37 mouse cellular contexts compared by ENCODE assay signal in genomic region chr17:56954871-56955270, GRCm38 (mm10). TPM values are rescaled to one million over a fixed set of nuclear protein-coding genes. Genes with fewer than 3 reads are reported as not detected.
"Had no signal": no experiment of that assay in that cellular context is flagged by ENCODE, and none has a peak within 500 bp of the region (broad histone marks: within the 10 kb centered on the region; RNA-seq: fewer than 3 reads in every experiment).

No protein-coding gene starts in this region.

- ATAC-seq: hindbrain, embryonic 16.5 days; inflammation-experienced regulatory T-cells, adult 6 months; intestine, embryonic 16.5 days; liver, embryonic 12.5 days had no signal

- H3K27me3 ChIP-seq: hindbrain, embryonic 12.5 days; limb, embryonic 13.5 days; limb, embryonic 15.5 days had no signal

- H3K9ac ChIP-seq: heart, embryonic 13.5 days; heart, embryonic 15.5 days; hindbrain, embryonic 12.5 days; hindbrain, embryonic 14.5 days; limb, embryonic 13.5 days; limb, embryonic 15.5 days; liver, embryonic 12.5 days; liver, embryonic 14.5 days had no signal

- DNase-seq: gastrocnemius, postnatal 14 days; gastrocnemius, postnatal 36 days; heart, adult 18-20 months; heart, postnatal 14 days; heart, postnatal 36 days; kidney, adult 18-20 months; kidney, adult 8-10 months; kidney, postnatal 10 days; kidney, postnatal 25 days; kidney, postnatal 4 days had no signal

- H3K27ac ChIP-seq: heart, embryonic 13.5 days; heart, embryonic 15.5 days; hindbrain, embryonic 12.5 days; hindbrain, embryonic 14.5 days; layer of hippocampus, adult 2 months; left cerebral cortex, adult 2 months; limb, embryonic 13.5 days; limb, embryonic 15.5 days; liver, embryonic 12.5 days; liver, embryonic 14.5 days had no signal

- H3K4me2 ChIP-seq: heart, embryonic 13.5 days; heart, embryonic 15.5 days; hindbrain, embryonic 12.5 days; hindbrain, embryonic 14.5 days; limb, embryonic 13.5 days; limb, embryonic 15.5 days; liver, embryonic 12.5 days had no signal

- H3K4me3 ChIP-seq: heart, embryonic 13.5 days; heart, embryonic 15.5 days; hindbrain, embryonic 12.5 days; layer of hippocampus, adult 2 months; left cerebral cortex, adult 2 months; limb, embryonic 13.5 days; limb, embryonic 15.5 days; liver, embryonic 12.5 days had no signal

- H3K36me3 ChIP-seq: heart, embryonic 13.5 days; heart, embryonic 15.5 days; hindbrain, embryonic 12.5 days; limb, embryonic 13.5 days; limb, embryonic 15.5 days; liver, embryonic 12.5 days had no signal

- H3K9me3 ChIP-seq: heart, embryonic 13.5 days; heart, embryonic 15.5 days; hindbrain, embryonic 12.5 days; limb, embryonic 13.5 days; limb, embryonic 15.5 days; liver, embryonic 12.5 days had no signal

- H3K4me1 ChIP-seq: heart, embryonic 15.5 days; hindbrain, embryonic 12.5 days; limb, embryonic 13.5 days; limb, embryonic 15.5 days had no signal

RNA-seq across cellular contexts. Expression of gene Acer1, which starts 27.1 kb away (rescaled TPM):
- total RNA-seq: gastrocnemius, adult 18-20 months; gastrocnemius, adult 8-10 months; gastrocnemius, postnatal 14 days; gastrocnemius, postnatal 36 days; heart, adult 18-20 months; heart, postnatal 14 days; heart, postnatal 36 days; hematopoietic stem cell, adult 5-6 weeks; layer of hippocampus, adult 2 months; layer of hippocampus, postnatal 10 days; layer of hippocampus, postnatal 25 days; left cerebral cortex, adult 2 months; left cerebral cortex, postnatal 14 days; left cerebral cortex, postnatal 36 days; liver, adult 2 months had no signal
- polyA plus RNA-seq: gonadal fat pad, adult 2 months; heart, embryonic 13.5 days; heart, postnatal 0 days; hindbrain, embryonic 12.5 days; hindbrain, embryonic 14.5 days; hindbrain, embryonic 16.5 days; inflammation-experienced regulatory T-cells, adult 6 months; kidney, embryonic 14.5 days; kidney, embryonic 16.5 days; limb, embryonic 11.5 days; limb, embryonic 13.5 days; liver, adult 2 months; liver, embryonic 12.5 days; liver, embryonic 14.5 days; liver, embryonic 16.5 days had no signal

RNA-seq across cellular contexts. Expression of gene Pspn, which starts 44.9 kb away (rescaled TPM):
- total RNA-seq: gastrocnemius, adult 18-20 months; gastrocnemius, adult 8-10 months; gastrocnemius, postnatal 14 days; gastrocnemius, postnatal 36 days; heart, adult 18-20 months; heart, postnatal 14 days; heart, postnatal 36 days; hematopoietic stem cell, adult 5-6 weeks; layer of hippocampus, adult 2 months; layer of hippocampus, postnatal 10 days; layer of hippocampus, postnatal 25 days; left cerebral cortex, adult 2 months; left cerebral cortex, postnatal 14 days; left cerebral cortex, postnatal 36 days; liver, adult 2 months had no signal
- polyA plus RNA-seq: gonadal fat pad, adult 2 months; heart, embryonic 15.5 days; hindbrain, embryonic 16.5 days; intestine, embryonic 16.5 days; limb, embryonic 13.5 days; limb, embryonic 15.5 days; liver, adult 2 months; liver, embryonic 14.5 days; liver, embryonic 16.5 days had no signal
